Mouse (Mus musculus) cerebellum, postnatal 36 days (tissue): ENCODE data around the gene Gm32742.

Experiments used
- DNase-seq, 2 experiments: peaks; one replicate each; pipeline ENCODE4 v3.0.0; 2021 to 2022; ENCODE audit warnings: mixed read lengths in 2 of 2

Gene Gm32742

GRCm38 (mm10) chr9:51165312-51166180 is at the start of gene Gm32742:
TSS of gene Gm32742 (minus strand) at chr9:51165517.
- peak in 1 of 2 experiments; percentile 13 for DNase-seq

GRCm38 (mm10) chr9:51213729-51214237 is 48.5 kb upstream of the Gm32742 start:
- DNase-seq = no peak

GRCm38 (mm10) chr9:51213023-51213728 is 47.9 kb upstream of the Gm32742 start, which contains the start of gene Pou2af1:
TSS of gene Pou2af1 (plus strand) at chr9:51213708.
- DNase-seq = no peak

GRCm38 (mm10) chr9:51211191-51211590 is 45.9 kb upstream of the Gm32742 start:
- no peak for DNase-seq

GRCm38 (mm10) chr9:51208974-51209332 is 43.6 kb upstream of the Gm32742 start:
- no peak for DNase-seq

GRCm38 (mm10) chr9:51194790-51195189 is 29.5 kb upstream of the Gm32742 start:
- DNase-seq = no peak

GRCm38 (mm10) chr9:51190655-51191054 is 25.3 kb upstream of the Gm32742 start:
- no peak for DNase-seq

GRCm38 (mm10) chr9:51185871-51186270 is 20.6 kb upstream of the Gm32742 start:
- DNase-seq = peak in 1 of 2 experiments; percentile 19

- no peak for DNase-seq
Measured at GRCm38 (mm10) chr9:51185386-51185785, 20.1 kb upstream of the Gm32742 start.

GRCm38 (mm10) chr9:51182716-51183710 is 17.7 kb upstream of the Gm32742 start:
- DNase-seq = peak in 1 of 2 experiments; percentile 9

- peak; percentile 84 to 88 for DNase-seq
Measured at GRCm38 (mm10) chr9:51180621-51181020, 15.3 kb upstream of the Gm32742 start.

- DNase-seq = no peak
Measured at GRCm38 (mm10) chr9:51178297-51178696, 13.0 kb upstream of the Gm32742 start.

GRCm38 (mm10) chr9:51175722-51176121 is 10.4 kb upstream of the Gm32742 start:
- DNase-seq = no peak

GRCm38 (mm10) chr9:51174890-51175464 is 9.7 kb upstream of the Gm32742 start:
- DNase-seq = no peak

- DNase-seq = no peak
Measured at GRCm38 (mm10) chr9:51170298-51170697, 5.0 kb upstream of the Gm32742 start.

GRCm38 (mm10) chr9:51169133-51169532 is 3.8 kb upstream of the Gm32742 start:
- no peak for DNase-seq

GRCm38 (mm10) chr9:51168698-51169097 is 3.4 kb upstream of the Gm32742 start:
- no peak for DNase-seq

GRCm38 (mm10) chr9:51167954-51168353 is 2.6 kb upstream of the Gm32742 start:
- DNase-seq = peak in 1 of 2 experiments; percentile 10

- DNase-seq = no peak
Measured at GRCm38 (mm10) chr9:51163989-51164388, 1.3 kb downstream of the Gm32742 start.

- peak; percentile 76 to 84 for DNase-seq
Measured at GRCm38 (mm10) chr9:51161771-51162388, 3.4 kb downstream of the Gm32742 start.

- peak; percentile 60 to 73 for DNase-seq
Measured at GRCm38 (mm10) chr9:51152079-51152752, 13.1 kb downstream of the Gm32742 start.
